Mouse (Mus musculus) forebrain, embryonic 15.5 days (tissue): ENCODE results near the gene Tyw3. TPM values are rescaled to one million over a fixed set of nuclear protein-coding genes. Genes with fewer than 3 reads are reported as not detected.

Experiments
- ATAC-seq: fragments of 200-750 bp; cut with Nextera tagmentation; replicated peaks from 2 replicates; pipeline ENCODE4 v1.8.0; 2017; ENCODE audit warnings: mild to moderate bottlenecking, moderate TSS enrichment, moderate library complexity
- H3K27ac ChIP-seq: fragments of 300-500 bp; sonication (generic); replicated peaks from 2 replicates; pipeline ENCODE4 v1.5.1; 2015; ENCODE audit warnings: mild to moderate bottlenecking, inconsistent platforms
- H3K27me3 ChIP-seq: fragments of 300-500 bp; sonication (generic); 2 replicates; pipeline ENCODE4 v1.6.1; 2015; ENCODE audit warnings: inconsistent platforms
- H3K36me3 ChIP-seq: fragments of 300-500 bp; sonication (generic); 2 replicates; pipeline ENCODE4 v1.6.1; 2015; ENCODE audit warnings: mild to moderate bottlenecking, inconsistent platforms
- H3K4me1 ChIP-seq: fragments of 300-500 bp; sonication (generic); 2 replicates; pipeline ENCODE4 v1.6.1; 2015; ENCODE audit warnings: inconsistent platforms
- H3K4me2 ChIP-seq: fragments of 300-500 bp; sonication (generic); replicated peaks from 2 replicates; pipeline ENCODE4 v1.6.1; 2015; ENCODE audit warnings: mild to moderate bottlenecking, inconsistent platforms
- H3K4me3 ChIP-seq: fragments of 300-500 bp; sonication (generic); 2 replicates; pipeline ENCODE4 v1.5.1; 2015; ENCODE audit warnings: mild to moderate bottlenecking, inconsistent platforms
- H3K9ac ChIP-seq: fragments of 300-500 bp; sonication (generic); replicated peaks from 2 replicates; pipeline ENCODE4 v1.6.1; 2015; ENCODE audit warnings: mild to moderate bottlenecking, inconsistent platforms
- H3K9me3 ChIP-seq: fragments of 300-500 bp; sonication (generic); 2 replicates; pipeline ENCODE4 v1.6.1; 2016; ENCODE audit warnings: inconsistent platforms
- WGBS: fragments of 180-500 bp; shearing (Covaris S2); methylation state at CpG from one replicate; pipeline ENCODE4 v1.1.7; 2015; ENCODE audit warnings: mixed read lengths; 5-methylcytosine and 5-hydroxymethylcytosine counted together
- polyA plus RNA-seq: library from polyadenylated mRNA; unstranded; fragments of >200 nt; fragmentation: Nextera tagmentation; extraction: Ambion mirVana; gene quantifications from 2 replicates; pipeline ENCODE4 v1.2.1, GENCODE M21; 2015

The Tyw3 gene
- polyA plus RNA-seq, 1 experiment from 2014 or later: 14.1 TPM

DNA sequence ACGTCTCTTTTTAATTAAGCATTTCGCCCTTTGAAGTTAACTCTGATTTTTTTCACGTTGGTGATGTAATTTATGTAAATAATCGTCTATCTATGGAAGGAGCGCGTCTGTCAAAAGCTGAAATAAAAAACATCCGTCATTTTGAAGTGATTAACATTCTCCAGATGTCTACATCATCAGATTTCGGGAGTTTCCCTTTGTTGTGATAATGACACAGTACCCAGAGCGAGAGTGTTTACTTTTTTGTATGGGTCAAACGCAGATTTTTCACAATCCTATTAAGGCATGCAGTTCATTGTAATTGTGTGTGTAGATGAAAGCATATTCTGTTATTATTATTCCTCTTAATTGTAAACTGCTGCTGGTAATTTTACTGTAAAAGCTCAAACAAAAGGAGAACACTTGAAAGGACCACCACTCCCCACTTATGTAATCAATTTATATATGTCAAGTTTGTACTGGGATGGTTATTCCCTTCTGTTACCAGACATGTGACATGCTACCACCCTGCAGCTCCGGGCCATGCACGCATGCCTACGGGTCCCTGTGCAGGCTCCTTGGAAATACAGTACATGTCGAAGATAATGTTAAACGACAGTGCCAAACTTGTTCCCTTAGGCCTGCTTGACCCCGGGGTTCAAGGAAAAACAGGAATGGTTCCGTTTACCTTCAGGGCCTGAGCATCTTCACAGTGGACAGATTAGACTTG lies 46.4 kb downstream of the Tyw3 start:
- WGBS: 11% methylated on average over 17 of the region's 17 CpGs
- H3K9ac ChIP-seq: no peak overlapping the region
- H3K4me1 ChIP-seq: peaks cover 33% of the 10 kb centered on the region
- ATAC-seq: peak; percentile 69
- 0 out of 2 replicates have a peak, but pooled peaks cover 4% of the 10 kb centered on the region for H3K27me3 ChIP-seq
- no peak overlapping the region for H3K27ac ChIP-seq
- no peaks in the 10 kb centered on the region for H3K9me3 ChIP-seq
- no peaks in the 10 kb centered on the region for H3K36me3 ChIP-seq
- no peak overlapping the region for H3K4me3 ChIP-seq
- H3K4me2 ChIP-seq: no peak overlapping the region

GRCm38 (mm10) chr3:154548868-154549301 lies 48.0 kb downstream of the Tyw3 start:
- 33% methylated on average over 8 of the region's 8 CpGs for WGBS
- no peak overlapping the region for H3K9ac ChIP-seq
- 0 out of 2 replicates have a peak, but pooled peaks cover 4% of the 10 kb centered on the region for H3K27me3 ChIP-seq
- H3K9me3 ChIP-seq: no peaks in the 10 kb centered on the region
- no peaks in the 10 kb centered on the region for H3K36me3 ChIP-seq
- no peak overlapping the region for H3K4me3 ChIP-seq
- no peak overlapping the region for H3K4me2 ChIP-seq
- H3K4me1 ChIP-seq: peaks cover 33% of the 10 kb centered on the region
- H3K27ac ChIP-seq: no peak overlapping the region
- ATAC-seq: no peak

DNA sequence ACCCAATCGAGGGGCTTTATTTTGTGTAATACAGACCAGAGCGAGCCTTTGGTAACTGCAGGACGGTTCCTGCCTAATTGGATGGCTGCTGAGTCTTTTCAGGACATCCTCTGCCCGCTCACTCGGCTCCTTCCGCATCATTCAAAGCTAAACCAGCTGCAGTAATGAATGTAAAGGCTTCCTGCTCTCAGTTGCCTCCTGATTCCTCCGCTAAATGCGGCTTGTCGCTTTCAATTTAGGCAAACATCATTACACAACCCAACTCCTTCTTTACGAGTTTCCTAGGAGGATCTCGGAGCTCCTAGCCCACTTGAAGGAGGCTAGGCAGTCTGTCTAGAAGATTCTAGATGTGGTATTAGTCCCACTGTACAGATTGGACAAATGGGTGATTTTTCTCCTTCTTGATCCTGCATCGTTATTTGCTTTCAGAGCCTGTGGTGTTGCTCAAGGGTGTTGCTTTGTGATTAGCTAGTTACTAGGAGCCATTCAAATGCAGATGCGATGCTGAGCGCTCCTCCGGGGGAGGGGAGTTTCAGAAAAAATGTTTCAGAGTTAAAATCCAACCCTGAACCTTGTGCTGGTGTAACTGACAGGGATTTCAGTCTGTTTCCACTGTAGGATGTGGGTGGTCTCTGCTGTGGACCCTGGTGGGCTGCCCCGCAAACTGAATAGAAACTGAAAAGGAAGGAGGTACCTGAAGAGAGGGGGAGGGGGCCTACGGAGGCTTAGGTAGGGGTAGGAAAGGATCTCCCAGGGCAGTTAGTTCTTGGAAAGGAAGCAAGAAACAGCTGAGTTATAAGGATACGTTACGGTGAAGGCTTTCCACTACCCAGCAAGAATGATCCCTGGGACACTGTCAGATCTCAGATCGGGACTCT lies 49.1 kb downstream of the Tyw3 start:
- Histone ChIP-seq H3K9ac (no peak overlapping the region), H3K4me3 (peak overlapping the region; percentile 17; the same call in 1 of the 2 replicates), H3K9me3 (no peaks in the 10 kb centered on the region), H3K27ac (0 out of 2 replicates have a peak overlapping the region, but pooled peaks have one; percentile 43), H3K27me3 (0 out of 2 replicates have a peak, but pooled peaks cover 4% of the 10 kb centered on the region), H3K36me3 (no peaks in the 10 kb centered on the region), H3K4me1 (peaks cover 33% of the 10 kb centered on the region), H3K4me2 (peak overlapping the region; percentile 36)
- peak; percentile 68 for ATAC-seq
- 2% methylated on average over 20 of the region's 20 CpGs for WGBS

GRCm38 (mm10) chr3:154546234-154546633 lies 50.7 kb downstream of the Tyw3 start:
- Histone ChIP-seq H3K27me3 (0 out of 2 replicates have a peak, but pooled peaks cover 4% of the 10 kb centered on the region), H3K36me3 (no peaks in the 10 kb centered on the region), H3K4me3 (no peak overlapping the region), H3K9me3 (no peaks in the 10 kb centered on the region), H3K9ac (no peak overlapping the region), H3K4me1 (peaks cover 31% of the 10 kb centered on the region), H3K27ac (no peak overlapping the region), H3K4me2 (no peak overlapping the region)
- 71% methylated on average over 4 of the region's 4 CpGs for WGBS
- ATAC-seq: no peak

- Histone ChIP-seq H3K9me3 (no peaks in the 10 kb centered on the region), H3K4me3 (no peak overlapping the region), H3K4me2 (no peak overlapping the region), H3K36me3 (no peaks in the 10 kb centered on the region), H3K4me1 (no peaks in the 10 kb centered on the region), H3K27ac (no peak overlapping the region), H3K9ac (no peak overlapping the region), H3K27me3 (no peaks in the 10 kb centered on the region)
- ATAC-seq: no peak
- WGBS: 74% methylated on average over 10 of the region's 10 CpGs
These were observed 56.6 kb downstream of the Tyw3 start for GRCm38 (mm10) chr3:154540086-154540911.

DNA sequence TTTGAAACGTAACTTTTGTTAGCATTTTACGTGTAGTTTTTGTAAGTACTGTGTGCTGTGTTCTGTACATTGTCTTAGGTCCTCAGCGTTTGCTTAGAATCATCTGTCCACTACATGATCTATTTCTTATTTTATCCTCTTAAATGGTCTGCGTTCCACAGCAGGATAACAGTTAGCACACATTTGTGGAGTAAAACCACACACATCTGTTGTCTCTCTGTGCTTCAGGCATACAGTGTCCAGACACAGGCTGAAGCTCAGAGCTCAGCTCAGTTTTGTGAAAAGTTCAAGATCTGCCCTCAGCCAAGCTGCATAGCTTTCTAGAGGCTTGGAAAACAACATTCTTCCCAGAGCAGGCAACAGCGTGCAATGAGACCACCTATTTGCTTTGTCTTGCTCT lies 60.8 kb downstream of the Tyw3 start:
- Histone ChIP-seq H3K27me3 (no peaks in the 10 kb centered on the region), H3K4me2 (no peak overlapping the region), H3K4me1 (no peaks in the 10 kb centered on the region), H3K27ac (no peak overlapping the region), H3K36me3 (no peaks in the 10 kb centered on the region), H3K9me3 (no peaks in the 10 kb centered on the region), H3K9ac (no peak overlapping the region), H3K4me3 (no peak overlapping the region)
- WGBS: 85% methylated on average over 5 of the region's 5 CpGs
- ATAC-seq: no peak

- no peak overlapping the region for H3K4me3 ChIP-seq
- H3K9me3 ChIP-seq: no peaks in the 10 kb centered on the region
- H3K27me3 ChIP-seq: no peaks in the 10 kb centered on the region
- H3K4me1 ChIP-seq: no peaks in the 10 kb centered on the region
- 81% methylated on average over 5 of the region's 5 CpGs for WGBS
- no peak overlapping the region for H3K9ac ChIP-seq
- no peaks in the 10 kb centered on the region for H3K36me3 ChIP-seq
- no peak overlapping the region for H3K4me2 ChIP-seq
- no peak overlapping the region for H3K27ac ChIP-seq
- no peak for ATAC-seq
These were observed 63.7 kb downstream of the Tyw3 start for GRCm38 (mm10) chr3:154533246-154533645.

DNA sequence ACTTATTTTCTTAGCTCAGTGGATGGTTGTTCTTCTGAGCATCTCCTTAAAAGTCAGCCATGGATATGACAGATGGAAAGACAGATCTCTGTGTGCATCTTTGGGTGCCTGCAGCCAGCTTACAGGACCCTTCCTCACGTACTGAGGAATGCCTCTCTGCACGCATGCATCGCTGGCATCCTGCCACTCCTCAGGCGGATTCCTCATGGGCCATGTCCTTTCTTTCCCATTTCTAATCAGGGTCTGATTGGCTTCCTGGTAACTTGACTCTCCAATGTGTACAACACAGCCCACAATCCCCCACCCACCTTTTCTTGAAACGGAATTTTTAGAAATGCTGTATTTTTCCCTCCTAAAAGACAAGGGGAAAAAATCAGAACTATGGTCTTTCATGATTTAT lies 67.9 kb downstream of the Tyw3 start:
- H3K27ac ChIP-seq: no peak overlapping the region
- no peaks in the 10 kb centered on the region for H3K4me1 ChIP-seq
- no peaks in the 10 kb centered on the region for H3K27me3 ChIP-seq
- no peak overlapping the region for H3K9ac ChIP-seq
- ATAC-seq: no peak
- H3K36me3 ChIP-seq: no peaks in the 10 kb centered on the region
- WGBS: 52% methylated on average over 5 of the region's 5 CpGs
- no peak overlapping the region for H3K4me2 ChIP-seq
- H3K4me3 ChIP-seq: no peak overlapping the region
- no peaks in the 10 kb centered on the region for H3K9me3 ChIP-seq

DNA sequence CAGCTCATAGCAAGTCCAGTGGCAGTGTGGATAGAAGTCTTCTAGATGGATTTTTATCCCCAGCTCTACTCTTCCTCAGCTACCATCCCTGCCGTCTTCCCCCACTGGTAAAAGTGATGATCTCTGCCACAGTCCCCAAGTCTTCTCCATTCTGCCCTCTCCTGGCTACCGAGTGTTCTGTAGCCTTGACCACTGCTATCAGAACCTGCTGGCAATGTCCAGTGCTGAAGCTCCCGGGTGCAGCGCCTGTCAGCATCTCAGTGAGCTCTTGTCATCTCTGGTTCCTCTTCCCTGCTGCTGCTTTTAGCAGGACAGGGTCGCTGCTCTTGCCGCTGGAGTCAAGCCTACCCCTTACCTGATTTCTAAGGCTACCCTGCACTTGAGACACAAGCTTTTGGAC lies 70.3 kb downstream of the Tyw3 start:
- H3K9me3 ChIP-seq: no peaks in the 10 kb centered on the region
- ATAC-seq: no peak
- H3K9ac ChIP-seq: no peak overlapping the region
- 32% methylated on average over 6 of the region's 6 CpGs for WGBS
- H3K4me2 ChIP-seq: no peak overlapping the region
- no peak overlapping the region for H3K27ac ChIP-seq
- H3K36me3 ChIP-seq: no peaks in the 10 kb centered on the region
- no peaks in the 10 kb centered on the region for H3K27me3 ChIP-seq
- H3K4me3 ChIP-seq: no peak overlapping the region
- H3K4me1 ChIP-seq: no peaks in the 10 kb centered on the region
